Mouse (Mus musculus) megakaryocyte, embryonic 14.5 days (primary cell): Measurements from ENCODE around the gene Dach1.

Experiments used
- FLI1 ChIP-seq: IDR thresholded peaks from 2 replicates; pipeline ENCODE4 v1.6.1; 2012; ENCODE audit warnings: low read length, inconsistent platforms, mixed read lengths
- GATA1 ChIP-seq: IDR thresholded peaks from 3 replicates; pipeline ENCODE4 v1.6.1; 2012; ENCODE audit warnings: mixed read lengths, low read length, inconsistent platforms, borderline replicate concordance

- TF ChIP-seq FLI1 (no peak), GATA1 (no peak)
Observed at GRCm38 (mm10) chr14:98123032-98123431, 46.5 kb downstream of the Dach1 start.
